Mouse (Mus musculus) intestine, embryonic 14.5 days (tissue): ENCODE data around the gene Slc22a4. TPM values are rescaled to one million over a fixed set of nuclear protein-coding genes. Genes with fewer than 3 reads are reported as not detected.
"Not testable (repeated sequence)": the region's sequence is repeated elsewhere in the genome, so short reads cannot be mapped to it uniquely, and the experiment has no call there.

Source experiments
- ATAC-seq: fragments of 200-750 bp; cut with Nextera tagmentation; replicated peaks from 2 replicates; pipeline ENCODE4 v1.8.0; 2017; ENCODE audit warnings: low read depth, moderate number of reproducible peaks, moderate TSS enrichment, moderate library complexity; ENCODE audit not compliant: low FRiP score, low TSS enrichment
- DNase-seq: peaks from one replicate; pipeline ENCODE4 v3.0.0-alpha.2; 2018; ENCODE audit warnings: low spot score
- H3K27ac ChIP-seq: fragments of 300-500 bp; sonication (generic); 2 replicates; pipeline ENCODE4 v1.5.1; 2014; ENCODE audit warnings: low read depth, mild to moderate bottlenecking, control low read depth
- H3K27me3 ChIP-seq: fragments of 300-500 bp; sonication (generic); replicated peaks from 2 replicates; pipeline ENCODE4 v1.6.1; 2014; ENCODE audit warnings: low read length, control low read depth; ENCODE audit not compliant: control insufficient read depth, insufficient read depth
- H3K36me3 ChIP-seq: fragments of 300-500 bp; sonication (generic); 2 replicates; pipeline ENCODE4 v1.6.1; 2014; ENCODE audit warnings: low read length, control low read depth; ENCODE audit not compliant: control insufficient read depth, insufficient read depth
- H3K4me1 ChIP-seq: fragments of 300-500 bp; sonication (generic); replicated peaks from 2 replicates; pipeline ENCODE4 v1.6.1; 2014; ENCODE audit warnings: low read length, control low read depth, mixed read lengths; ENCODE audit not compliant: control insufficient read depth, insufficient read depth
- H3K4me2 ChIP-seq: fragments of 300-500 bp; sonication (generic); 2 replicates; pipeline ENCODE4 v1.6.1; 2014; ENCODE audit warnings: low read length
- H3K4me3 ChIP-seq: fragments of 300-500 bp; sonication (generic); 2 replicates; pipeline ENCODE4 v1.5.1; 2014; ENCODE audit warnings: low read depth, low read length, control low read depth, mixed read lengths
- H3K9ac ChIP-seq: fragments of 300-500 bp; sonication (generic); 2 replicates; pipeline ENCODE4 v1.6.1; 2014; ENCODE audit warnings: mild to moderate bottlenecking, low read length
- H3K9me3 ChIP-seq: fragments of 300-500 bp; sonication (generic); 2 replicates; pipeline ENCODE4 v1.6.1; 2016; ENCODE audit warnings: low read length, control low read depth; ENCODE audit not compliant: control insufficient read depth
- WGBS: fragments of 180-500 bp; shearing (Covaris S2); extraction: QIAGEN DNeasy Blood & Tissue Kit; methylation state at CpG from one replicate; pipeline ENCODE4 v1.1.7; 2014; 5-methylcytosine and 5-hydroxymethylcytosine counted together
- polyA plus RNA-seq: library from polyadenylated mRNA; unstranded; fragments of >200 nt; fragmentation: Nextera tagmentation; extraction: Ambion mirVana; gene quantifications from 2 replicates; pipeline ENCODE4 v1.2.1, GENCODE M21; 2014

Slc22a4 gene
- polyA plus RNA-seq, 1 experiment from 2014 or later, result 0.18 TPM

- 87% methylated on average over 3 of the region's 3 CpGs for WGBS
- Histone ChIP-seq H3K9me3 (no peaks in the 10 kb centered on the region), H3K9ac (no peak overlapping the region), H3K4me3 (no peak overlapping the region), H3K4me1 (no peaks in the 10 kb centered on the region), H3K27ac (no peak overlapping the region), H3K36me3 (no peaks in the 10 kb centered on the region), H3K27me3 (no peaks in the 10 kb centered on the region), H3K4me2 (no peak overlapping the region)
- DNase-seq (no peak), ATAC-seq (no peak)
Measured at GRCm38 (mm10) chr11:54004734-54005133, 23.2 kb downstream of the Slc22a4 start.

- no peaks in the 10 kb centered on the region for H3K4me1 ChIP-seq
- WGBS, result 77% methylated on average over 9 of the region's 9 CpGs
Measured at GRCm38 (mm10) chr11:54004221-54004620, 23.7 kb downstream of the Slc22a4 start.

GRCm38 (mm10) chr11:54002761-54003717 lies 24.9 kb downstream of the Slc22a4 start:
- not testable (repeated sequence) for H3K4me1 ChIP-seq, H3K9me3 ChIP-seq, H3K4me3 ChIP-seq, ATAC-seq, H3K27me3 ChIP-seq, H3K27ac ChIP-seq, H3K9ac ChIP-seq, H3K4me2 ChIP-seq, H3K36me3 ChIP-seq
- 39% methylated on average over 12 of the region's 12 CpGs for WGBS
- DNase-seq, result peak; percentile 77

More at GRCm38 (mm10) chr11:54004221-54004620, 23.7 kb downstream of the Slc22a4 start:
- Histone ChIP-seq H3K27ac (no peak overlapping the region), H3K9ac (no peak overlapping the region), H3K27me3 (no peaks in the 10 kb centered on the region), H3K36me3 (no peaks in the 10 kb centered on the region), H3K4me2 (no peak overlapping the region), H3K4me3 (no peak overlapping the region), H3K9me3 (no peaks in the 10 kb centered on the region)
- DNase-seq (no peak), ATAC-seq (no peak)

- ATAC-seq, result 0 out of 2 replicates have a peak, but pooled peaks have one; percentile 27
- peak; percentile 67 for DNase-seq
- no peak overlapping the region for H3K27ac ChIP-seq
- 11% methylated on average over 5 of the region's 5 CpGs for WGBS
- H3K9ac ChIP-seq, result no peak overlapping the region
- H3K4me2 ChIP-seq, result no peak overlapping the region
- H3K9me3 ChIP-seq, result no peaks in the 10 kb centered on the region
- no peaks in the 10 kb centered on the region for H3K4me1 ChIP-seq
- H3K4me3 ChIP-seq, result no peak overlapping the region
- H3K36me3 ChIP-seq, result no peaks in the 10 kb centered on the region
- H3K27me3 ChIP-seq, result no peaks in the 10 kb centered on the region
Measured at GRCm38 (mm10) chr11:54002147-54002760, 25.6 kb downstream of the Slc22a4 start.

GRCm38 (mm10) chr11:53997661-53998060 lies 30.2 kb downstream of the Slc22a4 start:
- H3K4me3 ChIP-seq, result no peak overlapping the region
- DNase-seq, result peak; percentile 45
- no peak overlapping the region for H3K9ac ChIP-seq
- H3K9me3 ChIP-seq, result no peaks in the 10 kb centered on the region
- H3K27ac ChIP-seq, result no peak overlapping the region
- no peaks in the 10 kb centered on the region for H3K4me1 ChIP-seq
- H3K4me2 ChIP-seq, result no peak overlapping the region
- ATAC-seq, result no peak
- no peaks in the 10 kb centered on the region for H3K36me3 ChIP-seq
- WGBS, result 73% methylated on average over 2 of the region's 2 CpGs
- no peaks in the 10 kb centered on the region for H3K27me3 ChIP-seq

- no peaks in the 10 kb centered on the region for H3K36me3 ChIP-seq
- no peak for DNase-seq
- H3K27me3 ChIP-seq, result no peaks in the 10 kb centered on the region
- H3K4me1 ChIP-seq, result no peaks in the 10 kb centered on the region
- WGBS, result 53% methylated on average over 4 of the region's 4 CpGs
- H3K9me3 ChIP-seq, result no peaks in the 10 kb centered on the region
- H3K27ac ChIP-seq, result no peak overlapping the region; the same call in 1 of the 2 replicates
- H3K9ac ChIP-seq, result no peak overlapping the region
- no peak for ATAC-seq
- H3K4me2 ChIP-seq, result no peak overlapping the region
- H3K4me3 ChIP-seq, result no peak overlapping the region
Measured at GRCm38 (mm10) chr11:53992264-53992663, 35.6 kb downstream of the Slc22a4 start.

- Histone ChIP-seq H3K4me2 (no peak overlapping the region), H3K27me3 (no peaks in the 10 kb centered on the region), H3K9me3 (no peaks in the 10 kb centered on the region), H3K27ac (no peak overlapping the region), H3K36me3 (no peaks in the 10 kb centered on the region), H3K4me3 (no peak overlapping the region), H3K4me1 (no peaks in the 10 kb centered on the region), H3K9ac (no peak overlapping the region)
- no peak for ATAC-seq
- no peak for DNase-seq
- 63% methylated on average over 1 of the region's 1 CpGs for whole genome bisulfite sequencing
Measured at GRCm38 (mm10) chr11:53989232-53989631, 38.7 kb downstream of the Slc22a4 start.

GRCm38 (mm10) chr11:53988081-53988480 lies 39.8 kb downstream of the Slc22a4 start:
- no peak overlapping the region for H3K4me3 ChIP-seq
- H3K4me2 ChIP-seq, result no peak overlapping the region
- H3K4me1 ChIP-seq, result no peaks in the 10 kb centered on the region
- no peak overlapping the region for H3K9ac ChIP-seq
- no peak overlapping the region for H3K27ac ChIP-seq
- WGBS, result 69% methylated on average over 4 of the region's 4 CpGs
- ATAC-seq, result no peak
- DNase-seq, result no peak
- no peaks in the 10 kb centered on the region for H3K27me3 ChIP-seq
- no peaks in the 10 kb centered on the region for H3K36me3 ChIP-seq
- no peaks in the 10 kb centered on the region for H3K9me3 ChIP-seq
